Mouse (Mus musculus): ENCODE results near the gene Ube2l3. TPM values are rescaled to one million over a fixed set of nuclear protein-coding genes. Genes with fewer than 3 reads are reported as not detected.

The Ube2l3 gene
- total RNA-seq, 2 experiments from 2014 or later: 110 to 125 TPM

GRCm38 (mm10) chr16:17104600-17104999 lies 97.8 kb downstream of the Ube2l3 start:
- DNase-seq: no peak
- intact Hi-C loops (cut with DNase I): no loop called here

- intact Hi-C loops (cut with DNase I): no loop called here
- no peak for DNase-seq
Measured at GRCm38 (mm10) chr16:17102630-17103220, 99.7 kb downstream of the Ube2l3 start.

Small RNA genes lying within 50 kb of the gene (microRNA-seq; reads per million reads assigned to microRNA genes)
- gene Mir130b (ENCODE audit: borderline number of aligned reads in 2 of 2): 207 to 254 reads per million in 2 experiments
- 0 to 2.2 reads per million in 2 experiments for gene Mir301b (ENCODE audit: borderline number of aligned reads in 2 of 2)

Other genes with a start within 250 kb of the Ube2l3 start
- gene Mapk1, start 219.3 kb downstream of the Ube2l3 start, total RNA-seq (2021): 100 to 1,000 TPM; 109 to 110 TPM
- 1 to 10 TPM; 1.6 to 2.0 TPM for gene Ypel1, start 133.0 kb downstream of the Ube2l3 start, total RNA-seq (2021)
- 10 to 100 TPM; 39.7 to 40.4 TPM for gene Ppil2, start 91.4 kb downstream of the Ube2l3 start, total RNA-seq (2021)
- gene 2610318N02Rik, start 77.5 kb downstream of the Ube2l3 start, total RNA-seq (2021): not detected
- gene Sdf2l1, start 70.3 kb downstream of the Ube2l3 start, total RNA-seq (2021): 10 to 100 TPM; 11.5 to 17.7 TPM
- 1 to 10 TPM; 1.6 to 1.7 TPM for gene Ydjc, start 58.0 kb downstream of the Ube2l3 start, total RNA-seq (2021)
- gene Ccdc116, start 55.4 kb downstream of the Ube2l3 start, total RNA-seq (2021): not detected
- gene Rimbp3, start 6.0 kb upstream of the Ube2l3 start, total RNA-seq (2021): under 1 TPM; 0.08 to 0.25 TPM
- gene Hic2, start 30.9 kb upstream of the Ube2l3 start, total RNA-seq (2021): 1 to 10 TPM; 2.2 to 2.3 TPM
- gene Tmem191c, start 73.4 kb upstream of the Ube2l3 start, total RNA-seq (2021): 1 to 10 TPM; 2.1 to 2.4 TPM
- gene Serpind1, start 128.7 kb upstream of the Ube2l3 start, total RNA-seq (2021): 1 to 10 TPM; 2.6 to 2.7 TPM
- gene Snap29, start 203.3 kb upstream of the Ube2l3 start, total RNA-seq (2021): 10 to 100 TPM; 16.7 to 17.3 TPM
- gene Pi4ka, start 203.7 kb upstream of the Ube2l3 start, total RNA-seq (2021): 10 to 100 TPM; 57.2 to 58.4 TPM
- 10 to 100 TPM; 23.4 to 27.4 TPM for gene Crkl, start 249.3 kb upstream of the Ube2l3 start, total RNA-seq (2021)